Mouse (Mus musculus) lung, adult 2 months (tissue): Measurements from ENCODE around the gene Ganab.

Experiments used
- CTCF ChIP-seq: fragments of 200-500 bp; IDR thresholded peaks from 2 replicates; pipeline ENCODE4 v1.5.1; 2011; ENCODE audit warnings: mild to moderate bottlenecking, low read length, control low read depth; ENCODE audit not compliant: insufficient read depth
- POLR2A ChIP-seq: fragments of 200-500 bp; IDR thresholded peaks from 2 replicates; pipeline ENCODE4 v1.6.1; 2011; ENCODE audit warnings: low read depth, mild to moderate bottlenecking, control low read depth, low read length, borderline replicate concordance; ENCODE audit errors: extremely low read depth

- TF ChIP-seq POLR2A: peak; percentile 96
- no peak for TF ChIP-seq CTCF
Observed at GRCm38 (mm10) chr19:8920073-8920736, 22.3 kb downstream of the Ganab start, which contains the start of gene B3gat3.
